Mouse (Mus musculus) C2C12 (cell line): Measurements from ENCODE around the gene Ptgfrn.

ENCODE experiments used
- CTCF ChIP-seq: IDR thresholded peaks from one replicate; pipeline ENCODE4 v1.5.1; 2011; ENCODE audit not compliant: control insufficient read depth, insufficient read depth, insufficient read length
- FOSL1 ChIP-seq: IDR thresholded peaks from one replicate; pipeline ENCODE4 v1.8.0; 2011; ENCODE audit warnings: mild to moderate bottlenecking, low read length; ENCODE audit not compliant: poor library complexity, insufficient read depth, severe bottlenecking
- MYOD1 ChIP-seq: IDR thresholded peaks from one replicate; pipeline ENCODE4 v1.6.1; 2011; ENCODE audit warnings: low read depth; ENCODE audit not compliant: control insufficient read depth, insufficient read length
- USF1 ChIP-seq: IDR thresholded peaks from one replicate; pipeline ENCODE4 v1.6.1; 2011; ENCODE audit warnings: low read depth, mild to moderate bottlenecking, control low read depth, moderate library complexity

DNA sequence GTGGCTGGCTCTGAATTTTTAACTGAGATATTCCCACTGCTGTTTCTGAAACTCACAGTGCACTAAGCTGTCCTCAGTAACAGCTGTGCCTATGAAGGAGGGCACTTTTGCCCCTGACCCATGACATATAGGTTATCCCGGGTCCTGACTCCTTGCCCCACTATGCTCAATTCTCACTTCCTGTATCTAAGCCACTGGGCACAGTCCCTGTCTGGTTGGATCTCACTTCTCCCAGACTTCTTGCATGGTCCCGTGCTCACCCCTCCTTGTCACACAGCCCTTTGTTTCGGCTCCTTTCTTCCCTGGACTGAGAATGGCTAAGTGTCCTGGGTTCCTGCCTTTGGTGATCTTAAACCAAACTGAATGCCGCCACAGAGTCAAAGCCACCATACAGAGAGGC is 115.8 kb downstream of the Ptgfrn start:
- TF ChIP-seq CTCF (no peak), MYOD1 (no peak), FOSL1 (no peak), USF1 (no peak)
